Mouse (Mus musculus): ENCODE results near the gene Senp1. TPM values are rescaled to one million over a fixed set of nuclear protein-coding genes. Genes with fewer than 3 reads are reported as not detected.

Senp1 gene
- polyA plus RNA-seq, 1 experiment = 5.5 TPM

DNA sequence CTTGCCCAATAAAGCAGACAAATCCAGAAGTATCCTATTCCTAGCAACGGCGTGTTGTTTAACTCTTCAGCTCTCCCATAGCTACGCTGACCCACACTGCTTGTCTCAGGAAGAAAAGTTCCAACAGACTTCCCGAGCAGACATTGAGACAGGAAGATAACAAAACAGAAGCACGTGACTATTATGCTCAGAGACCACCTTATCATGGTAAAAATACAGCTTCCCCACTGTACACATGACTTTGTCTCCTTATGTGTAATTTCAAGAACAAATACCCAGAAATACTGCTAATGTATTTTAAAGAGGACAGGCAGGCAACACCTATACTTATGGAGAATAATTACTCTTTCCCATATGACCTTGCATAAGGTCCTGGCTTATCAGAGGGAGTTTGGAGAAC is 41.9 kb downstream of the Senp1 start:
- WGBS = 91% methylated on average over 5 of the region's 5 CpGs
- Histone ChIP-seq H3K27me3 (ENCODE audit: control insufficient read depth, insufficient read depth, low read length) (no peaks in the 10 kb centered on the region), H3K36me3 (ENCODE audit: control insufficient read depth, insufficient read depth, low read length) (peaks cover 51% of the 10 kb centered on the region), H3K4me3 (ENCODE audit: low read depth, low read length) (no peak overlapping the region), H3K4me1 (ENCODE audit: control insufficient read depth, insufficient read depth, insufficient read length, low read length) (no peaks in the 10 kb centered on the region), H3K27ac (ENCODE audit: insufficient read depth, low read depth, low read length) (no peak overlapping the region)
- no peak for TF ChIP-seq POLR2A (IDR thresholded peaks at IDR 0.05; ENCODE audit: low read depth, low read length)
- no peak for TF ChIP-seq CTCF (IDR thresholded peaks at IDR 0.05; ENCODE audit: extremely low read depth, insufficient read length, insufficient replicate concordance, low read depth, low read length)

- no peak overlapping the region for H3K4me3 ChIP-seq (ENCODE audit: low read depth, low read length)
- H3K27ac ChIP-seq (ENCODE audit: insufficient read depth, low read depth, low read length) = no peak overlapping the region
- TF ChIP-seq POLR2A (IDR thresholded peaks at IDR 0.05; ENCODE audit: low read depth, low read length) = no peak
- no peak for TF ChIP-seq CTCF (IDR thresholded peaks at IDR 0.05; ENCODE audit: extremely low read depth, insufficient read length, insufficient replicate concordance, low read depth, low read length)
- WGBS = 92% methylated on average over 13 of the region's 13 CpGs
- no peaks in the 10 kb centered on the region for H3K27me3 ChIP-seq (ENCODE audit: control insufficient read depth, insufficient read depth, low read length)
- peaks cover 60% of the 10 kb centered on the region for H3K36me3 ChIP-seq (ENCODE audit: control insufficient read depth, insufficient read depth, low read length)
- no peaks in the 10 kb centered on the region for H3K4me1 ChIP-seq (ENCODE audit: control insufficient read depth, insufficient read depth, insufficient read length, low read length)
These were observed 44.4 kb downstream of the Senp1 start for GRCm38 (mm10) chr15:98048918-98049700.

- WGBS = 94% methylated on average over 5 of the region's 5 CpGs
- TF ChIP-seq POLR2A (IDR thresholded peaks at IDR 0.05; ENCODE audit: low read depth, low read length) (no peak), CTCF (IDR thresholded peaks at IDR 0.05; ENCODE audit: extremely low read depth, insufficient read length, insufficient replicate concordance, low read depth, low read length) (no peak)
- Histone ChIP-seq H3K4me1 (ENCODE audit: control insufficient read depth, insufficient read depth, insufficient read length, low read length) (no peaks in the 10 kb centered on the region), H3K27me3 (ENCODE audit: control insufficient read depth, insufficient read depth, low read length) (no peaks in the 10 kb centered on the region), H3K4me3 (ENCODE audit: low read depth, low read length) (no peak overlapping the region), H3K27ac (ENCODE audit: insufficient read depth, low read depth, low read length) (no peak overlapping the region), H3K36me3 (ENCODE audit: control insufficient read depth, insufficient read depth, low read length) (peaks cover 74% of the 10 kb centered on the region)
These were observed 49.2 kb downstream of the Senp1 start for GRCm38 (mm10) chr15:98044387-98044786.

GRCm38 (mm10) chr15:98043967-98044366 is 49.6 kb downstream of the Senp1 start:
- H3K27ac ChIP-seq (ENCODE audit: insufficient read depth, low read depth, low read length) = no peak overlapping the region
- H3K4me1 ChIP-seq (ENCODE audit: control insufficient read depth, insufficient read depth, insufficient read length, low read length) = no peaks in the 10 kb centered on the region
- WGBS = 95% methylated on average over 6 of the region's 6 CpGs
- H3K4me3 ChIP-seq (ENCODE audit: low read depth, low read length) = no peak overlapping the region
- H3K36me3 ChIP-seq (ENCODE audit: control insufficient read depth, insufficient read depth, low read length) = peaks cover 76% of the 10 kb centered on the region
- no peaks in the 10 kb centered on the region for H3K27me3 ChIP-seq (ENCODE audit: control insufficient read depth, insufficient read depth, low read length)
- TF ChIP-seq CTCF (IDR thresholded peaks at IDR 0.05; ENCODE audit: extremely low read depth, insufficient read length, insufficient replicate concordance, low read depth, low read length) = no peak
- TF ChIP-seq POLR2A (IDR thresholded peaks at IDR 0.05; ENCODE audit: low read depth, low read length) = no peak

DNA sequence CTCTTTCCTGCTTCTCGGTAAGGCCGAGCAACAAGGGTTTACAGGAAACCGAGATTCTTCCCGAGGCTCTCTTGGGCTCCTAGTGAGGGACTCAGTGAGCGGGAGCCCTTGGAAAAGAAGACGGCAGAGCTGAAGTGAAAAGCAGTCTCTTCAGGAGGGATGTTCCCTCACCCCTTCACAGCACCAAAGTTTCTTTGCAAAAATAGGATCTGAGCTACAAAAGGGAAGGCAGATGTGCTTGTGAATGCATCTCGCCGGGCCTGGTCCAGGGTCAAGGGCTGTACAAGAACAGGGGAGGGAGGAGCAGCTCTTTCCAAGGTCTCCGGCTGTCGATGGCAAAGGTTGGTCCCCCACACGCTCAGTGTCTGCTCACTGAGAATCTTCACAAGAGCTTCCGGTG is 51.0 kb downstream of the Senp1 start:
- H3K27me3 ChIP-seq (ENCODE audit: control insufficient read depth, insufficient read depth, low read length) = no peaks in the 10 kb centered on the region
- TF ChIP-seq CTCF (IDR thresholded peaks at IDR 0.05; ENCODE audit: extremely low read depth, insufficient read length, insufficient replicate concordance, low read depth, low read length) = no peak
- no peak for TF ChIP-seq POLR2A (IDR thresholded peaks at IDR 0.05; ENCODE audit: low read depth, low read length)
- H3K4me3 ChIP-seq (ENCODE audit: low read depth, low read length) = no peak overlapping the region
- H3K4me1 ChIP-seq (ENCODE audit: control insufficient read depth, insufficient read depth, insufficient read length, low read length) = no peaks in the 10 kb centered on the region
- peaks cover 74% of the 10 kb centered on the region for H3K36me3 ChIP-seq (ENCODE audit: control insufficient read depth, insufficient read depth, low read length)
- H3K27ac ChIP-seq (ENCODE audit: insufficient read depth, low read depth, low read length) = no peak overlapping the region
- 89% methylated on average over 12 of the region's 12 CpGs for WGBS

DNA sequence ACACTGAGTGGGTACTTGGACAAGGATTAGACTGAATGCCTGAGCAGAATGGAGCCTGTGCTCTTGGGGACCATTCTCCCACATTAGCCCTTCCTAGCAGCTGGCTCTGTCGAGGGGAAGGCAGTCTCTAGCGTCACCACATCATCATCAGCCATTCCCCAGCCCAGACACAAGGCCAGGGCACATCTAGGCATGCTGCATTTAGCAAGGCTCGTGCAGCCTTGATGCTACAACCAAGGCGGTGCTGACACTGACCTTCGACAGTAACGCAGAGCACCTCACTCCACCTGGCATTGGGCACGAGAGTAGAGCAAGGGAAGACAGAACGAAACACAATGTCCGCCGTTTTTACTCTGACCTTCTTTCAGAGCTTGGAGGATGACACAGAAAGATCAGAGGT is 53.9 kb downstream of the Senp1 start:
- H3K36me3 ChIP-seq (ENCODE audit: control insufficient read depth, insufficient read depth, low read length) = peaks cover 57% of the 10 kb centered on the region
- WGBS = 92% methylated on average over 10 of the region's 10 CpGs
- no peak overlapping the region for H3K27ac ChIP-seq (ENCODE audit: insufficient read depth, low read depth, low read length)
- H3K27me3 ChIP-seq (ENCODE audit: control insufficient read depth, insufficient read depth, low read length) = no peaks in the 10 kb centered on the region
- no peaks in the 10 kb centered on the region for H3K4me1 ChIP-seq (ENCODE audit: control insufficient read depth, insufficient read depth, insufficient read length, low read length)
- TF ChIP-seq POLR2A (IDR thresholded peaks at IDR 0.05; ENCODE audit: low read depth, low read length) (no peak), CTCF (IDR thresholded peaks at IDR 0.05; ENCODE audit: extremely low read depth, insufficient read length, insufficient replicate concordance, low read depth, low read length) (no peak)
- no peak overlapping the region for H3K4me3 ChIP-seq (ENCODE audit: low read depth, low read length)

DNA sequence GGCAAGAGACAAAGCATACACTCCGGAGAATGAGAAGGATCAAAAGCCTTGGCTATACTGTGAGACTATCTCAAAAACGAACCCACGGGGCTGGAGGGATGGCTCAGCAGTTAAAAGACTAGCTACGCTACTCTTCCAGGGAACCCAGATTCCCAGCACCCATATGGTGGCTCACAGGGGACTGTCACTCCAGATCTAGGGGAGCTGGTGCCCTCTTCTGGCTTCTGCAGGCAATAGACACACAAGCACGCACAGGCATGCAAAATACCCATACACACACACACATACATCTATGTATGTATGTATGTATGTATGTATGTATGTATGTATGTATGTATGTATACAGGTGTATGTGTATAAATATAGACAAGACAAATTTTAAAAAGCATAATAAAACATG is 57.0 kb downstream of the Senp1 start:
- TF ChIP-seq POLR2A (IDR thresholded peaks at IDR 0.05; ENCODE audit: low read depth, low read length) (no peak), CTCF (IDR thresholded peaks at IDR 0.05; ENCODE audit: extremely low read depth, insufficient read length, insufficient replicate concordance, low read depth, low read length) (no peak)
- WGBS = 93% methylated on average over 5 of the region's 5 CpGs
- Histone ChIP-seq H3K4me3 (ENCODE audit: low read depth, low read length) (no peak overlapping the region), H3K4me1 (ENCODE audit: control insufficient read depth, insufficient read depth, insufficient read length, low read length) (no peaks in the 10 kb centered on the region), H3K36me3 (ENCODE audit: control insufficient read depth, insufficient read depth, low read length) (peaks cover 33% of the 10 kb centered on the region), H3K27ac (ENCODE audit: insufficient read depth, low read depth, low read length) (no peak overlapping the region), H3K27me3 (ENCODE audit: control insufficient read depth, insufficient read depth, low read length) (no peaks in the 10 kb centered on the region)
